Mouse (Mus musculus): ENCODE measurements around the gene Asphd2. TPM values are rescaled to one million over a fixed set of nuclear protein-coding genes. Genes with fewer than 3 reads are reported as not detected.

The Asphd2 gene
- polyA plus RNA-seq, 2 experiments = 23.1 to 26.1 TPM

- Histone ChIP-seq H3K4me2 (replicated peaks; ENCODE audit: low read depth, low read length, severe bottlenecking) (no peak overlapping the region; the same call in 1 of the 2 replicates), H3K27ac (replicated peaks; ENCODE audit: low read depth, low read length) (no peak overlapping the region), H3K9ac (ENCODE audit: low read depth, low read length, severe bottlenecking) (no peak overlapping the region), H3K36me3 (ENCODE audit: control insufficient read depth, insufficient read depth, low read length) (no peaks in the 10 kb centered on the region), H3K27me3 (ENCODE audit: control insufficient read depth, insufficient read depth, low read length) (no peaks in the 10 kb centered on the region), H3K9me3 (ENCODE audit: control insufficient read depth, low read length) (no peaks in the 10 kb centered on the region), H3K4me3 (replicated peaks; ENCODE audit: low read length) (no peak overlapping the region), H3K4me1 (ENCODE audit: control insufficient read depth, insufficient read depth, low read length) (no peaks in the 10 kb centered on the region)
- 12% methylated on average over 19 of the region's 19 CpGs for WGBS
- no peak for TF ChIP-seq POLR2A (IDR thresholded peaks at IDR 0.05; ENCODE audit: borderline replicate concordance, extremely low read depth, insufficient read depth, insufficient read length)
- DNase-seq (ENCODE audit: low spot score) (peak; percentile 4), ATAC-seq (ENCODE audit: low FRiP score, low read depth) (no peak)
Observed at GRCm38 (mm10) chr5:112411514-112412335, 17.1 kb upstream of the Asphd2 start.

GRCm38 (mm10) chr5:112411072-112411471, 16.4 kb upstream of the Asphd2 start:
- H3K4me3 ChIP-seq (replicated peaks; ENCODE audit: low read length) = no peak overlapping the region
- DNase-seq (ENCODE audit: low spot score) (no peak), ATAC-seq (ENCODE audit: low FRiP score, low read depth) (no peak)
- H3K27me3 ChIP-seq (ENCODE audit: control insufficient read depth, insufficient read depth, low read length) = no peaks in the 10 kb centered on the region
- no peaks in the 10 kb centered on the region for H3K9me3 ChIP-seq (ENCODE audit: control insufficient read depth, low read length)
- H3K27ac ChIP-seq (replicated peaks; ENCODE audit: low read depth, low read length) = no peak overlapping the region
- H3K36me3 ChIP-seq (ENCODE audit: control insufficient read depth, insufficient read depth, low read length) = no peaks in the 10 kb centered on the region
- H3K4me1 ChIP-seq (ENCODE audit: control insufficient read depth, insufficient read depth, low read length) = no peaks in the 10 kb centered on the region
- no peak overlapping the region for H3K9ac ChIP-seq (ENCODE audit: low read depth, low read length, severe bottlenecking)
- 44% methylated on average over 11 of the region's 11 CpGs for WGBS
- TF ChIP-seq POLR2A (IDR thresholded peaks at IDR 0.05; ENCODE audit: borderline replicate concordance, extremely low read depth, insufficient read depth, insufficient read length) = no peak
- H3K4me2 ChIP-seq (replicated peaks; ENCODE audit: low read depth, low read length, severe bottlenecking) = no peak overlapping the region

GRCm38 (mm10) chr5:112409274-112409673, 14.6 kb upstream of the Asphd2 start:
- ATAC-seq (ENCODE audit: low FRiP score, low read depth) (no peak), DNase-seq (ENCODE audit: low spot score) (no peak)
- Histone ChIP-seq H3K36me3 (ENCODE audit: control insufficient read depth, insufficient read depth, low read length) (no peaks in the 10 kb centered on the region), H3K4me3 (replicated peaks; ENCODE audit: low read length) (no peak overlapping the region), H3K27ac (replicated peaks; ENCODE audit: low read depth, low read length) (no peak overlapping the region), H3K4me2 (replicated peaks; ENCODE audit: low read depth, low read length, severe bottlenecking) (no peak overlapping the region), H3K4me1 (ENCODE audit: control insufficient read depth, insufficient read depth, low read length) (no peaks in the 10 kb centered on the region), H3K9me3 (ENCODE audit: control insufficient read depth, low read length) (no peaks in the 10 kb centered on the region), H3K27me3 (ENCODE audit: control insufficient read depth, insufficient read depth, low read length) (no peaks in the 10 kb centered on the region), H3K9ac (ENCODE audit: low read depth, low read length, severe bottlenecking) (no peak overlapping the region)
- no peak for TF ChIP-seq POLR2A (IDR thresholded peaks at IDR 0.05; ENCODE audit: borderline replicate concordance, extremely low read depth, insufficient read depth, insufficient read length)
- 60% methylated on average over 5 of the region's 5 CpGs for WGBS

DNA sequence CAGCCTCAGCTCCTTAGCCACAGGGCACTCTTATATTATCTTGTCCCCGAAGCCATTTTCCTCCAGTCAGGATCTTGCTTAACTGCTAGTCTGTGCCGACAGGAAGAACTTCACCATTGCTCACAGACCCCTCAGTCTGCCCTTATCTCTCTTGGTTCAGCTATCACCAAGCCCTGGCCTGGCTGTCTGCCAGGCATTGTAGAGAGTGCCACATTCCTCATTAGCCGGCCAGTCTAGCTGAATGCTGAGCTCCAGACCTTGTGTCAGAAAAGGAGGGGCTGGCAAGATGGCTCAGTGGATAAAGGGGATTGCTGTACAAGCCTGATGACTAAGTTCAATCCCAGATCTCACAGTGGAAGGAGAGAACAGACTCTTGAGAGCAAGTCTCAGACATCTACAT, 11.4 kb upstream of the Asphd2 start:
- Histone ChIP-seq H3K27me3 (ENCODE audit: control insufficient read depth, insufficient read depth, low read length) (no peaks in the 10 kb centered on the region), H3K36me3 (ENCODE audit: control insufficient read depth, insufficient read depth, low read length) (no peaks in the 10 kb centered on the region), H3K4me1 (ENCODE audit: control insufficient read depth, insufficient read depth, low read length) (no peaks in the 10 kb centered on the region), H3K9me3 (ENCODE audit: control insufficient read depth, low read length) (no peaks in the 10 kb centered on the region), H3K4me2 (replicated peaks; ENCODE audit: low read depth, low read length, severe bottlenecking) (no peak overlapping the region), H3K27ac (replicated peaks; ENCODE audit: low read depth, low read length) (no peak overlapping the region), H3K4me3 (replicated peaks; ENCODE audit: low read length) (no peak overlapping the region), H3K9ac (ENCODE audit: low read depth, low read length, severe bottlenecking) (no peak overlapping the region)
- WGBS = 64% methylated on average over 3 of the region's 3 CpGs
- no peak for ATAC-seq (ENCODE audit: low FRiP score, low read depth)
- TF ChIP-seq POLR2A (IDR thresholded peaks at IDR 0.05; ENCODE audit: borderline replicate concordance, extremely low read depth, insufficient read depth, insufficient read length) = no peak
- no peak for DNase-seq (ENCODE audit: low spot score)

DNA sequence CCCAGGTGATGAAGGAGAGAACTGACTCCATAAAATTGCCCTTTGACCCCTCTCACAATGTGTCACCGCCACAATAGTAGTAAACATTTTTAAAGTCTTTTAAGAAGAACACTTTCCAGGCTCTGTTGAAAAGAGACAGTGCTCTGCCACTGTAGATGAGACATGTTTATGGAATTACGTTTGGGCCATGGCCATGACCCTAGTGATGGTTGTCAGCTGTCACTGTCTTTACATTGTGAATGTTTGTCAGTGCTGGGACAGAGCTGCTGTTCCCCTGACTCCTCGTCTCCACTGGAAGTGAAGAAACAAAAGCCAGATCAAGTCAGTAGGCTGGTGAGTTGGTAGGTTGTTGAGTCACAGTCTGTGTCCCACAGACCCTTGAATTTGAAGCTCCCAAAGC, 7.8 kb upstream of the Asphd2 start:
- Histone ChIP-seq H3K27ac (replicated peaks; ENCODE audit: low read depth, low read length) (no peak overlapping the region), H3K27me3 (ENCODE audit: control insufficient read depth, insufficient read depth, low read length) (no peaks in the 10 kb centered on the region), H3K4me2 (replicated peaks; ENCODE audit: low read depth, low read length, severe bottlenecking) (no peak overlapping the region), H3K36me3 (ENCODE audit: control insufficient read depth, insufficient read depth, low read length) (no peaks in the 10 kb centered on the region), H3K9me3 (ENCODE audit: control insufficient read depth, low read length) (no peaks in the 10 kb centered on the region), H3K9ac (ENCODE audit: low read depth, low read length, severe bottlenecking) (no peak overlapping the region), H3K4me3 (replicated peaks; ENCODE audit: low read length) (no peak overlapping the region), H3K4me1 (ENCODE audit: control insufficient read depth, insufficient read depth, low read length) (no peaks in the 10 kb centered on the region)
- 53% methylated on average over 3 of the region's 3 CpGs for WGBS
- DNase-seq (ENCODE audit: low spot score) (no peak), ATAC-seq (ENCODE audit: low FRiP score, low read depth) (no peak)
- no peak for TF ChIP-seq POLR2A (IDR thresholded peaks at IDR 0.05; ENCODE audit: borderline replicate concordance, extremely low read depth, insufficient read depth, insufficient read length)
